Mouse (Mus musculus) gonadal fat pad, adult 2 months (tissue): ENCODE results near the gene Trpv2. TPM values are rescaled to one million over a fixed set of nuclear protein-coding genes. Genes with fewer than 3 reads are reported as not detected.

Experiments used
- DNase-seq: peaks from one replicate; pipeline ENCODE4 v3.0.0-alpha.2; 2012; ENCODE audit warnings: low read depth
- polyA plus RNA-seq: library from polyadenylated mRNA; depleted of rRNA; stranded (reverse); fragments of >200 nt; gene quantifications from 2 replicates; pipeline ENCODE4 v1.2.3, GENCODE M21; 2012

Gene Trpv2
- polyA plus RNA-seq, 1 experiment = 13.2 TPM

- no peak for DNase-seq
Measured at GRCm38 (mm10) chr11:62603312-62604056, 29.2 kb downstream of the Trpv2 start.

GRCm38 (mm10) chr11:62604123-62604706 lies 29.9 kb downstream of the Trpv2 start:
- DNase-seq = no peak

GRCm38 (mm10) chr11:62604886-62605618 lies 30.8 kb downstream of the Trpv2 start:
- DNase-seq = no peak

GRCm38 (mm10) chr11:62605619-62606298 lies 31.5 kb downstream of the Trpv2 start:
- no peak for DNase-seq

GRCm38 (mm10) chr11:62606299-62607169 lies 32.2 kb downstream of the Trpv2 start:
- no peak for DNase-seq

- DNase-seq = no peak
Measured at GRCm38 (mm10) chr11:62607170-62607951, 33.1 kb downstream of the Trpv2 start.

DNA sequence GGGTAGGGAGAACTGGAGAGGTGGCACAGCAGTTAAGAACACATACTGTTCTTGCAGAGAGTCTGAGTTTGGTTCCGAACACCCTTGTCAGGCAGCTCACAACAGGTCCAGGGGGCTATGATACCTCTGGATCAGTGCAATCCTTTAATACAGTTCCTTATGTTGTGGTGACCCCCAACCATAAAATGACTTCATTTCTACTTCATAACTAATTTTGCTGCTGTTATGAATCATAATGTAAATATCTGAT lies 33.6 kb downstream of the Trpv2 start:
- no peak for DNase-seq

DNA sequence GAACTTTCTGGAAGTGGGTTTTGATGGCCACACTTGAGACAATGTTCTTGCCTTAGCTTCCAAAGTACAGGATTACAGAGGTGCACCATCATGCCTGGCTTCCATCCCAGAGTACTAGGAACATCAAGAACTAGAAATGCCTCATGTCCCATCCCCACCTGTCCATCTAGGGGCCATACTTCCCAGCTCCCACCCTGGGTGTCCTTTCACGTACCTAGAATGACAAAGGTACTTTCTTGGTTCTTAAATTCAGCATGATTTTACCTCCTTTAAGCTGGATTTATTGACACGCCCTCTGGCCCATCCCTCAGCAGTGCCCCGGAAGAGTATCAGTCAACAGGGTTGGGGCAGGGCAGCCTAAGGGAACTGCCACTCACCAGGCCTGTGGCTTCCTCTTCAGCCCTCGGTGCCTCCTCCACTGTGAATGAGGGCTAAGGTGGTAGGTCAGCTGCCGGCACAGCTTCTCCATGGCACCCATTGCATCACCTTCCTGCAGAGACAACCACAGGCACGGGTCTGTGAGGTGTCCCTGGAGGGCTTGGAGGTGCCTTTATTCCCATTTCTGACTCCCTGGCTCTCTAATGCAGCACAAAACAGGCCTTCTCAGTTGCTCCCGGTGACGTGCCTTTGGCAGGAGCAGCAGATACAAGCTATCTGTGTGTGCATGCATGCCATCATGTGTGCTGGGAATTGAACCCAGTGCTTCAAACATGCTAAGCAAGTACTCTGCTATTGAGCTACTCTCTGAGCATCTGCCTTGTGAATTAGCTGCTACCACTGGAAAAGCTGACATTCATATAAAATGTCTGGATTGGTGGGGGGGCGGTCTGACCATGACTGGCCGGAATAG lies 34.8 kb downstream of the Trpv2 start:
- DNase-seq = no peak

DNA sequence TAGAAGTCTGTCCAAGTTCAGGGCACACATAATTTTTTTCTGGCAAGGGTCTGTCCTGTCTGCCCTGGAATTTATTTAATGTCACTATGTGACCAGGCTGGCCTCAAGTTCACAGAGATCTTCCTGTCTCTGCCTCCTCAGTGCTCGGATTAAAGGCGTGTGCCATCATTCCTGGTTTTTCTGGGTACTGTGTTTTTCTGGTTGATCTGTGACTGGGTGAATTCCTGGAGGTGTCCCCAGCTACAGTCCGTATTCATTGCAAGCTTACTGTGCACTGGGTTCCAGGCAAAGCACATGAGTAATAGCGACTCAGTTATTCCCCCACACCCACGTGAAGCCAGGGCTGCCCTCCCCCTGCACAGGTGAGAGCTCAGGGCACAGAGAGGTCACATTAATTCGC lies 36.0 kb downstream of the Trpv2 start:
- DNase-seq = no peak

DNA sequence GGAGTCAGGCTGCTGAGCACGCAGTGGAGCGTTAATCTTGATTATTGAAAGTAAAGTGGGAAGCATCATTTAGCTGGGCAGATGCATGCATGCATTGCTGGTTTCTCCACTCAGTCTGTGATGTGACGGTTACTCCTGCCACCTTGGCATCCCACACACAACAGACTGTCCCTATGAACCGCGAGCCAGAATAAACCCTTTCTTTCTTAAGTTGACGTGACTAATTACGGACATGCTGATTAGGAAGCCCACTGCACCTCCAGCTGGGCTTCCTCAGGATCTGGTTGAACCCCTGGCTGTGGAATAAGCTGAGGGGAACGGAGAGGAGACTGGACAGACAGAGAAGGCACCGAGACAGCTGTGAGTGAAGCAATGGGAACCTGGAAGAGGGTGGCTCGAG lies 38.3 kb downstream of the Trpv2 start:
- DNase-seq = no peak

DNA sequence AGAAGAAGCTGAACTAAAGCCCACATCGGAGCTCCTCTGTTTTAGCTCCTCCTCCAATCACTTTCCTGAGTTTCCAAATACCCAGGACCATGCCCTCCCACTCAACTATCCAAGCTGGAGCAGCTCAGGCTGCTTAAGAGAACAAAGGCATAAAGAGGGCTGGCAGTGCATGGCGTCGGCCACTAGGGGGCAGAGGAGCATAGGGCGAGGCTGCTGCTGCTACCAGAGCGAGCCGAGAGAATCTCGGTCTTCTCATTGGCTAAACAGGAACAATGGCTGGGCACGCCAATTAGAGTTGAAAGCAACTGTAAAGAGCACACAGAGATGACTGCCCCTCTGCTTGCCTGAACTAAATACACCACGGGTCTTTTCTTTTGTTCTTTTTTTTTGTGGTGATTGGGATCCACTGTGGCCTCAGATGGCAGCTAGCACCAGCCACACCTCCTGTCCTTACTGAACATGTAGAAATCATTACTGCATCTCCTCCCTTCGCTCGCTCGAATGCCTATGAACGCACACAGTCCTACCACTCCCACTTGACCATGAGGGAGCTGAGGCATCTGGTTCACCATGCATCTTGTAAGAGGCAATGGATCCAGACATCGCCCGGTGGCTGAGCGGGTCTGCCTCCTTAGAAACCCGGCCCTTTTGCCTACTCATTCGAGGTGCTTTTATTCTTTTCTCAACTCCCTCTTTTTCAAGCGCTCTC lies 39.5 kb downstream of the Trpv2 start:
- DNase-seq = no peak

GRCm38 (mm10) chr11:62614876-62615410 lies 40.7 kb downstream of the Trpv2 start:
- no peak for DNase-seq

DNA sequence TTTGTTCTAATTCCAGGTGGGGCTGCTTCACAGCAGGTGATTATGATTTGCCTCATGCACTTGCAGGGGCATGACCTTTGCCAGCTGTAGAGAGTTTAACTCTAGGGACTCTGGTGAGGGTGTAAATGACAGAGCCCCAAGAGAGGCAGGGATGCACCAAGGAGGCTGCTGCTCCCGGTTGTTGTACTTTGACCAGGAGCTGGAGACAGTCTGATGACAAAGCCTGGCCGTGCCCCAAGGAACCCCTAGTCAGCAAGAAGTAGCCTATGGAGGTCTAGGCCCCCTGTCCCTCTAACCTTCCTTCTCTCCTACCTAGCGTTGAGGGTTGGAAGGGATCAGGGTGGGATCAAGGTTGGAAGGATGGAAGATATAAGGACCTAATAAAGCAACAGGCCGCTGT lies 41.2 kb downstream of the Trpv2 start:
- no peak for DNase-seq

DNA sequence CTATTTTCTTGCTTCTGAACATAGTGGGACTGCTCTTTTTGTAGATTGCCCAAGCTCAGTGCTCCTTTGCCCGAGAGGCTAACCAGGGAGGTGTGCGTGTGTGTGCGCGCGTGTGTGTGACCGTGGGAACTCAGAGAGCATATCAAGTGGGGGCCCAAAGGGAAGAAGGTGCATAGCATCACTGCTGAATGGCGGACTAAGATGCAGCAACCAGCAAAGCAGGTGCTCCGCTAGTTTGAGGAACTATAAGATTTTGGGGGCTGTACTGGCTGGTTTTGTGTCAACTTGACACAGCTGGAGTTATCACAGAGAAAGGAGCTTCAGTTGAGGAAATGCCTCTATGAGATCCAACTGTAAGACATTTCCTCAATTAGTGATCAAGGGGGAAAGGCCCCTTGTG lies 46.8 kb downstream of the Trpv2 start:
- no peak for DNase-seq

- DNase-seq = no peak
Measured at GRCm38 (mm10) chr11:62621586-62622283, 47.4 kb downstream of the Trpv2 start.

DNA sequence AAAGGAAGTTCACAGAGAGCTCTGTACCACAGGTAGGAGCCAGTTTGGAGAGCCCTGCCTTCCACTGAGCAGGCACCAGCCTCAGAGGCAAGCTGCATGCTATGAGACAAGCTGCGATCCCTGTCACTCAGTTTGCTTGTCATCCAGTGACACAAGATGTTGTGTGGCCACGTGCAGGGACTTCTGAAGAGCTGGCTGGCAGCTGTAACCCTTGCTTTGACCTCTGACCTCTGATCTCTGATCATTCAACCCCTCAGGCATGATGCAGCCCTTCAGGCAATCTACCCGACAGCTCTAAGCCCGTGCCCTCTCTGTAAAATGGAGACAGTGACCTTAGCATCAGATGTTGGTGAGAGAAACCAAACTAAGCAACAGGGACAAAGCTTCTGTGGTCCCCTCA lies 48.6 kb downstream of the Trpv2 start:
- DNase-seq = no peak

DNA sequence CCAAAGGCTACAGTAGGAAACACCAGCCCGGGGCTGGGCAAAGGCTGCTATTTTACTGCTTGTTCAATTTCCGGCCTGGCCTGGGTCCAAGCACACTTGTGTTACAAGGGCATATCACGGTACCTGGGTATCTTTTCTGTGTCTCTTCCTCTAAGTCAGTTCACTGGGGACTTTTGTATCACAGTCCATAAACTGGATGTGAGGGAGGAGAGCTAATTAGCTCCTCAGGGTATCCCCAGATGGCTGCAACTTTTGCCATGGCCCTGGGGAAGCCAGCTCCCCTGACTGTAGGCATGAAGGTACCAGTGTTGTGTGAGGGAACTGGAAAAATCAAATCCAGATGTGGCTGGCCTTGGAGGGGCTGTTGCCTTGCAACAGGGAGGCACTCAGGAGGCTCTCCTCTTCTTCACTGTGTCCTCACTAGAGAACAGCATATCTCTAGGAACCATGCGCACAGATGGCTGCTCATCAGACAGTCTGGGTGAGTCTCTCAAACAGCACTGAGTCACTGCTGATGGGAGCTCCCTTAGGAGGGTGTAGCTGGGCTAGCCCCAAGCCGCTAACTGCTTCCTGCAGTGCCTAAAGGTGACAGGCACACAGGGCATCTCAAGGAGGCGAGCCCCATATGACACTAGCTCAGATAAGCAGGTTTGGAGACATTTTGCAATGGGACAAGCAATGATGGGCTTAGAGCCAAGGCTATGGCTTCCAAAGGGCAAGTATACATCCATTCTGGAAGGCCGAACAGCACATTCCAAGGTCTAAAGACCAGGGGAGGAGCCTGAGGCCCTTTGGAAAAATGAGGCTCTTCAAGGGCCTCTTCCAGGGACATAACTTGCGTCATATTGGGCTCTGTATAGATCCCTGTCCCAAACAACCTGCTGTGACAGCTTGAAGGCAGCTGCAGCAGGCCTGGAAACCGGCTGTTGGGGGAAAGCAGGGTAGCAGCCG lies 50.3 kb downstream of the Trpv2 start:
- no peak for DNase-seq
